Mouse (Mus musculus): ENCODE measurements around the gene B9d2. TPM values are rescaled to one million over a fixed set of nuclear protein-coding genes. Genes with fewer than 3 reads are reported as not detected.

B9d2 gene
- total RNA-seq, 1 experiment from 2014 or later: 20.3 TPM

DNA sequence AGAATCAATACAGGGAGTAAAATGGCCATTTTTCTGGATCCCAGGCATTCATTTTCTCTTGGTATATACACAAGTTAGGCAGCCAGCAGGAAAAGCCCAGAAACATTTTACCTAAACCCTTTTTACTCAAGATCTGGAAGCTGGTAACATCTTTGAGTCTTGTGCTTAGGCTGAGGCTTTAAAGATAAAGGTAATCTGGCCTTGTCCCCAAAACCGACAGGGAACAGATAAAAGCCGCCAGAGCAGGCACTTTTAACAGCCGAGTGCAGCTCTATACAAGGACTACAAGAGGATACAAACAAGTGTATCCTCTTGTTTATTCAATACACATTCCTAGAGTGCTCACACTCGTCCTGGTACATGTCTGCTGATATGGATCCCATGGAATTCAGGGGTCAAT lies 54.4 kb downstream of the B9d2 start:
- DNase-seq: no peak

Other genes starting within 250 kb of the B9d2 start
- 19.9 and 22.7 TPM in 2 replicates for gene Ceacam1, start 203.2 kb upstream of the B9d2 start, total RNA-seq (2021)
- 2.3 and 2.7 TPM in 2 replicates for gene Ceacam2, start 140.9 kb upstream of the B9d2 start, total RNA-seq (2021)
- not detected in 2 replicates for gene Erich4, start 64.9 kb upstream of the B9d2 start, total RNA-seq (2021)
- gene Dmac2, start 61.4 kb upstream of the B9d2 start, total RNA-seq (2021): 29.1 and 33.1 TPM in 2 replicates
- gene B3gnt8, start 54.1 kb upstream of the B9d2 start, total RNA-seq (2021): 0.90 and 2.8 TPM in 2 replicates
- 180 and 185 TPM in 2 replicates for gene Bckdha, start 21.8 kb upstream of the B9d2 start, total RNA-seq (2021)
- gene Exosc5, start 21.6 kb upstream of the B9d2 start, total RNA-seq (2021): 47.6 and 59.4 TPM in 2 replicates
- 2.0 TPM in 1 of 2 replicates, not detected in the other for gene Tmem91, start 5.6 kb upstream of the B9d2 start, total RNA-seq (2021)
- 37.0 and 43.7 TPM in 2 replicates for gene Tgfb1, start 6.2 kb downstream of the B9d2 start, total RNA-seq (2021)
- gene Ccdc97, start 38.3 kb downstream of the B9d2 start, total RNA-seq (2021): 54.4 and 61.9 TPM in 2 replicates
- 116 and 128 TPM in 2 replicates for gene Hnrnpul1, start 74.0 kb downstream of the B9d2 start, total RNA-seq (2021)
- gene Axl, start 107.9 kb downstream of the B9d2 start, total RNA-seq (2021): 27.4 and 32.1 TPM in 2 replicates
- 2.5 and 2.9 TPM in 2 replicates for gene Cyp2s1, start 136.1 kb downstream of the B9d2 start, total RNA-seq (2021)
- 4.3 and 8.9 TPM in 2 replicates for gene Cyp2b10, start 216.8 kb downstream of the B9d2 start, total RNA-seq (2021)